Mouse (Mus musculus) urinary bladder, postnatal 4 days (tissue): ENCODE measurements around the gene Rbm3.
A peak's percentile ranks its signal among the peaks of the same experiment; 100 is the strongest.

Experiments used
- DNase-seq, 2 experiments: peaks; one replicate each; pipeline ENCODE4 v3.0.0; 2021 to 2022; ENCODE audit warnings: low spot score in 2 of 2

The Rbm3 gene

DNA sequence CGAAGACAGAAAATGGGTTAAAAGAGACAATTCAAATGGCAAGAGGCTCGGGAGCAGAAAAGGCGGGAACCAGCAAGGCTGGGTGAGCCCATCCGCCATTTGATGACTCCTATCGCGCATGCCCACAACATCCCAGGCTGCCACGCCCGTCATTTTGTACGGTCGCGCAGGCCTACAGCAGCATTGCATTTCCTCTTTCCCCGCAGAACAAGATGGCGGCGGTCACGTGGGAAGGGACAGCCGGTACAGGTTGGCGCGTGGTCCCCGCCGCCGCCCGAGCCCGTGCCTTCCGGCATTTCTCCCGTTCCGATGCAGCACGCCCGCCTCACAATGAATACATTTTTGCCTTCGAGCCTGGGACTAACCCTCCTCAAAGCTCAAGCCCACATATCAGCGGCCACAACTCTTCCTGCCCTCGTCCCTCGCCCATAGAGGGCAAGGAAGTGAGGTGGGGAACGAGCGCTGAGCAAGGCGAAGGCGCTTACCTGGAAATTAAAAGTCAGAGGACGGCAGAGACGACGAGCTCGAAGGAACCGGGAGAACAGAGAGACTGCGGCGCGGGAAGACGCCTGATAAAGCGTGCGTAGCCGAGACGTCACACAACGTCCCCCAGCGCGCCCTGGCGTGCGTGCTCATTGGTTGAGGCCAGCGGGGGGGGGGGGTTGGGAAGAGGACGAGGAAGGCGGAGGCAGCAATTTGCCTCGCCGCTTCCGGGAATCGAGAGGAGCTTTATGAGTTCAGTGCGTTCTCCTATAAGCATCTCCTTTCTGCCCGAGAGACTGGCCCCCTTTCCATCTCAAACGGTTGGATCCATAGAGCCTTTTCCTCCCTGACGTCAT, at the start of gene Rbm3:
Gene Rbm3 (minus strand): TSS at position 728 of the 839 bp plus-strand sequence.
- peak; percentile 76 to 87 for DNase-seq

GRCm38 (mm10) chrX:8193419-8193723, 47.7 kb upstream of the Rbm3 start, which contains the start of gene Ebp:
Gene Ebp, minus strand, starts transcription at chrX:8193512.
- no peak for DNase-seq

- DNase-seq, result peak; percentile 71 to 76
Measured at GRCm38 (mm10) chrX:8192640-8193418, 47.1 kb upstream of the Rbm3 start.

DNA sequence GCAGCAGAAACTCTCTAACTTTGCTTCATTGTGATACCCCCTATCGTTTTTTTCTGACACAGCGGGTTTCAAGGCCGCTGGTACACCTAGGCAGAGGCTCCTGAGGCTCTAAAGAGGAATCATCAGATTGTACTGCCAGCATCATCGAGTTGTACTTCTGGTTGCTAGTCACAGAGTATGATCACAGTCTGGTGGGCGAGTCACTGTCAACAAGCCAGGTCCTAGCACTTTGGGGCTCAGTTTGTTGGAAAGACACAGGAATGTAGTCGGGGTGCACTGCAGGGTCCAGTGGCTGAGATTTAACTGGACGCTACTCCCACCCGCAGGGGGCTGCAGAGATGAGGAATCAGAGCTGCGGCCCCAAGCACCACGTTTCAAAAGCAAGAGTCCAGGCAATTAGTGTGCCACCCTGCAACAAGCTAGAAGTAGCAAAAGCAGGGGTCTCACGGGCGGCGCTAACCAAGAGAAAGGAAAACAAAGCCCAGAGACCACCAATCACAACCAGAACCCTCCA, 46.5 kb upstream of the Rbm3 start:
- DNase-seq, result peak in 1 of 2 experiments; percentile 18

DNA sequence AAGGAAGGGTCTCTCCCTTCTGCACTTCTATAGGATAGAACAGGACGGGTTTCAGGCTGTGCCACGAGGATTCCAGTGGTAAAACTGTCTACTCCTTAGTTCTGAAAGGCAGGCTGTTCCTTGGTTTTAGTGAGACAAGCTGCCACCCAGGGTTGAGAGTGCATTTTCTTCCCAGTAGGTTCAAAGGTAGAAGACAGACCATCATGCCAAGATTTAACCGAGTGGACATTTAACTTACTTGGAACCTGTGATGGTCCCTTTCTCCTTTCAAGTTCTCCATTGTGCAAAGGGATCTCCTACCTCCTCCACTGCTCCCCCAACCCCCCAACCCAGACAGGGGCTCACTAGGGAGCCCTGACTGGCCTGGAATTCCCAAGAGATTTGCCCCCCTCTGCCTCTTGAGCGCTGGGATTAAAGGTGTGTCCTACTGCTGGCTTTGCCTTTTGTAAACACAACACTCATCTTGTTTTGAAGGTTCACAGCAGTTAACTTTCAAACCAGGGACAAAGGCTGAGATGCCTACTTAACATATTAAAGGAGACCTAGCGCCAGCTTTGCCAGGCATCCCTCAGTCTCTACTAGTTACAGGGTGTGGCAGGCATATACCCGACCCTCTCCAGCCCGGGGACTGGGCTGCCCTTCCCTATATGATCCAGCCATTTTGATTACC, 37.3 kb upstream of the Rbm3 start:
- DNase-seq, result no peak

DNA sequence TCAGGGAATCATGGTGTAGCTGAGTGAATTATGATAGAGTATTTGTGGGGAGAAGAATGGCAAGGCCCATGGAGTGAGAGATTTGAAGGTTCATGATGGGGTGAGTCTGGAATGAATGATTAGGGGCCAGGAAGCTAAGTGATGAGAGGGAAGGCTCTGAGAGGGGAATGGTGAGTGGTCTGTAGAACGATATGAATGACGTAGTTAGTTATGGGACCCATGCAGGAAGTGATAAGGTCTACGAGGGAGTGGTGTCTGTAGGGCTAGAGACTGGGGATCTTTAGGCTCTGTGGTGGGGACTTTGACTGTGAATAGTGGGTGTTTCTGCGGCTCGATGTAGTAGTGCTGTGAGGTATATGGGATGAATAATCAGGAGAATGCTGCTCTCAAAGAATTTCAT, 34.0 kb upstream of the Rbm3 start:
- DNase-seq, result no peak

GRCm38 (mm10) chrX:8178871-8179270, 33.2 kb upstream of the Rbm3 start:
- no peak for DNase-seq

DNA sequence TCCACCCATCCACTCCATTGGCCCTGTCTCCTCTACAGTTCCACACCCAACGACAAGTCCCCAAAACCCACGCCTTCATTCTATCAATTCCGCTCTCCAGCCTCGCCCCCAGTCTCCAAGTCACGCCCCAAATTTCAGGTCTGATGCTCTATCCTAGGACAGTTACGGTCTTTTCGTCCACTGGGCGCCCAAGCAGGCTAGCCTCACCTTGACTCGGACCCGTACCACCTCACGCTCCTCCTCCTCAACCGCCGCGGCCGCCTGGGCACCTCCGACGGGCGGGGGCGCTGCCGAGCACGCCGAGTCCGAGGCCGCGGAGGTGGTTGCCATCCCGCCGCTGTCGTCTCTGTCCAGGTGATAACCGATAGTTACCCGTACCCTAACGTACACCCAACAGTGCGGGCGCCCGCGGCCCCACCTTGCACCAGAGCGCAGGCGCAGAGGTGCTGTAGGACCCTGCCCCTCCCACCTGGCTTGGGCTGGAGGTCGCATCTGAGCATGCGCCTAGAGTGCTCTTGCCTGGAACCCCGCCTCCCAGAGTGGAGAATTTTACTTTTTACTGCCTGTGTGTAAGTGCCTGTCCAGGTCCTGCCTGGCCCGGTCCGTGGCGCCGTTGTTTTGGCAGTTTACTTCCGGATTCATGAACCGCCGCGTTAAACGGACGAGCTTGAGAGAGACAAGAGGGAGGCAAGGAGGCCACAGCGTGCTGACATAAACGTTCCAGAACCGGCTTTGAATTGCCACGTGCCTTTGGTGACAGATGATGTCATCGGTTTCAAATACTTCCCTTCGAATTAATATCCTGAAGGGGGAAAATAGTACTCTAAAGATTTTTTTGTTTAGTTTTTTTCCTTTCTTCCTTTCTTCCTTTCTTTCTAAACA, 30.1 kb upstream of the Rbm3 start, which contains the start of gene Tbc1d25:
Gene Tbc1d25 (minus strand): TSS at position 678 of the 882 bp plus-strand sequence.
- DNase-seq, result peak; percentile 80

- DNase-seq, result no peak
Measured at GRCm38 (mm10) chrX:8175169-8175503, 29.5 kb upstream of the Rbm3 start.

DNA sequence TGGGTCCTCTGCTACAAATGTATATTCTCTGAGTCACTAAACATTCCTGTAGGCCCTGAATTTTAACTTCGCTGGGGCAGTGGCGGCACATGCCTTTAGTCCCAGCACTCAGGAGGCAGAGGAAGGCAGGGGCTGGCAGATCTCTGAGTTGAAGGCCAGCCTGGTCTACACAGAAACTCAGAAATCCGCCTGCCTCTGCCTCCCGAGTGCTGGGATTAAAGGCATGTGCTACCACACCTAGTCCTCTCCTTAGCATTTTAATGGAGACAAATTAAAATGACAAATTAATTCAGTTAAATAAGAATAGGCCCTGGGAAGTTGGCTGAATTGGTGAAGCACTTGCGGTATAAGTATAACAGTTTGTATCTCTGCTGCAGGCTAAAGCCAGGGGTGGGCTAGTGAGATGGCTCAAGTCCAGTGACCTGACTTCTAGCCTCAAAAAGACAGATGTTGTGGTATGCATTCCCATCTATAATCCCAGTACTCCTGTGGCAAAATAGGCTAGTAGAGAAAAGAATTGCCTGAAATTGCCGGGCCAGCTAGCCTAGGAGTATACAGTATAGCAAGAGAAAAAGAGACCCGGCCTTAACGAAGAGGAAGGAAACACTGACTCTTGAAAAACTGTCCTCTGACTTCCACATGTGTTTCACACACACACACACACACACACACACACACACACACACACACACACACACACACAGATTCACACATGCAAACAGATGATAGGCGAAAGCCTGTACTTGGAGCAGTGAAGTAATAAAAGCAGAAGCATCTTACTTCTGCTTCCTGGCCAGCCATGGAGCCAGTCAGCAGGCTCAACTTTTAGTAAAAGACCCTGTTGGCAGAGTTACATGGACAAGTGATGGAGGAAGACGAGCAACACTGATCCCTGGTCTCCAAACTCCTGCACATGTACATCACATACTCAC, 22.3 kb upstream of the Rbm3 start:
- no peak for DNase-seq

DNA sequence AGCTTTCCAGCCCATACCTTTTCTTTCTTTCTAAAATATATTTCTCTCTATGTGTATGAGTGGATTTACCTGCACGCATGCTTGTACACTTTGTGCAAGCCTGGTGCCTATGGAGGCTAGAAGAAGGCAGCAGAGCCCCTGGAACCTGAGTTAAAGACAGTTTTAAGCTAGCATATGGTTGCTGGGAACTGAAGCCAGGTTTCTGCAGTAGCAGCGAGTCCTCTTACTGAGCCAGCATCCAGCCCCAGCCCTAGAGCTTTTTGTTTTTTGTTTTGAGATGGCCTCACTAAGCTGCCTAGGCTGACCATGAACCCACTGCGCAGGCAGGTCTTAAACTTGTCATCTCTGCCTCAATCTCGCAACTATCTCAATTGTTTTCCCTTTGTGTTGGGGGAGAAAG, 18.8 kb upstream of the Rbm3 start:
- no peak for DNase-seq

DNA sequence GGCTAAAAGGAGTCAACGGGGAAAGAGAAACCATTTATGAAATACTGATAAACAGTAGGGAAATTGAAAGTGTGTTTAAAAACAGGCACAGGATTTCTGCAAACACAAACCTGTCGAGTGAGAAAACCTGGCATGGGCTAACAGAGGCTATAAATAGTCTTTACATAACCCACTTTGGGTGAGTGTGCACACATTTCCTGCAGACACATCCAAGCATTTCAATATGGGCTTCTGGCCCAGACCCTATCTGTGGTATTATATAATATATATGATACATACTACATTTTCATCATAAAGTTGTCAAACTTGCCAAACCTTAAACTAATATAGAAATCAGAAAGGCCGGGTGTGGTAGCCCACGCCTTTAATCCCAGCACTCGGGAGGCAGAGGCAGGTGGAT, 17.4 kb upstream of the Rbm3 start:
- no peak for DNase-seq

- DNase-seq, result no peak
Measured at GRCm38 (mm10) chrX:8143750-8144149, 1.9 kb downstream of the Rbm3 start.

DNA sequence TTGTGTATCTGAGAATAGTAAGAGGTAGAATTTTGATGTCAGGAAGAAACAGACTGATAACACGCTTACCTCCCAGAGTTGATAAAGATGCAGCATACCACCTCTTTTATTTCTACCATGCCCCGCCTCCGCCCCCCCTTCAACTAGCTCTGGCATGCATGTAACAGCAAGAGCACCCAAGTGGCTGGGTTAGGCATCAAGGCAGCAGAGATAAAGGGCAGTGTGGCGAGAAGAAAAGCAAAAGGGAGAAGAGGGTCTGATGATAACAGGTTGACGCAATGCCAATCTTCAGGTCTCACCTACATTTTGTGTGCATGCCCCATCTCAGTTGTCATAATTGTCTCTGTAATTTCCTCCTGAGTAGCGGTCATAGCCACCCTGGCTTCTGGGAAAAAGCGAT, 2.7 kb downstream of the Rbm3 start:
- no peak for DNase-seq

GRCm38 (mm10) chrX:8141058-8141457, 4.6 kb downstream of the Rbm3 start:
- DNase-seq, result no peak

GRCm38 (mm10) chrX:8140446-8140845, 5.2 kb downstream of the Rbm3 start:
- DNase-seq, result no peak

DNA sequence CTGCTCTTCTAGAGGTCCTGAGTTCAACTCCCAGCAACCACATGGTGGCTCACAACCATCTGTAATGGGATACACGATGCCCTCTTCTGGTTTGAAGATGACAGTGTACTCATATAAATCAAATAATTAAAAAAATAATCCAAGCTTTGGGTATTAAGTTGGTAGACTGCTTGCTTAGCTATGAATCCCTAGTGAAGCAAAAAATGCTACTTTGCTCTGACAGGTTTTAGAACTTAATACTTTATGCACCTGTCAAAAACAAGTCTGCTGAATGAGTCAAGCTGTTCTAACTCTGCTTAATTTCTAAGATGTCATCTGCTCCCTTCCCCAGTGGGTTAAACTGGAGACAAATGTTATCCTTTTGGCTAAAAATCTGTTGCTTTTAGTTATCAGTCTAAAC, 6.2 kb downstream of the Rbm3 start:
- no peak for DNase-seq

GRCm38 (mm10) chrX:8135886-8136285, 9.8 kb downstream of the Rbm3 start:
- DNase-seq, result no peak

DNA sequence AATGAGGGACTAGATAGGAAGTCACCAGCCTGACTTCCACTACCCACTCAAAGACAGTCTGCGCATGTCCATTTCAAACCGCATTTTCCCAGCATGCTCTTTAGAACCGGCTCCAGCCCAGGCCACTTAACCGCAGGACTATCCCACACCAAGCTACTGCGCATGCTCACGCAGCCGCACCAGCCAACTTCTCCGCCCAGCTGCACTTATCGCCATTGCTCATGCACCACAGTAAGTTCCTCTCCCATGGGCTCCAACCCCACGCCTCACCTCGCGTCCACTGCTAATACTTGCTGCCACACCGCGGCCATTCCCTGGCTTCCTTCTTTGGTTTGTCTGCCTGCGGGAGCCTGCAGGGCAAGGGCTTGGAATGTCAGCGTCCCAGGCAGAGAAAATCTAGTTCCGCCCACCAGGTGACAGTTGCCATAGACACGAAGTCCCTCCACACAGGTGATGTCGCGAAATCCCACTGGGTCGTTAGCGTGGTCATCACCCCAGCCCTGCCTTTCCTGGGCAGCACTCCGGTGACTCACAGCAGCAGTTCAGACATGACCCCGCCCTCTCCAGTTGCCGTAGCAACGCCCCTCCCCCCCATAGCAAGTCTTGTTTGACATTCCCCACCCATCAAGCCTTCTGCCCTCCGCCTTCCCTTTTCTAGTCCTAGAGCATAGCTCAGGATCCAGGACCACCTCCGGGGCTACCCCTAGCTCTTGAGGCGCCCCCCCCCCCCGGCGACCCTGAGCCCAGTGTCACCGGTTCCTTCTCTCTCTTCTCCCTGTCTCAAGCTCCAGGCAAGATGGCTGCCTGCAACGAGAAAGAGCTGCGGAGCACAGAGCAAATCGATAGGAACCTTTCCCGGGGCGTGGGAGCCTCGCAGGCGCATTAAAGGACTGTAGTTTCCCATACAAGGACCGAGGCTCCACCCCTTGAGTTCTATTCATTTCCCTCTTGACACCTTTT, 13.4 kb downstream of the Rbm3 start, which contains the start of gene Wdr13:
Gene Wdr13 (minus strand): TSS at position 876 of the 960 bp plus-strand sequence.
- DNase-seq, result peak; percentile 83 to 84
